Mouse (Mus musculus) ES-E14 (cell line): ENCODE measurements around the gene St3gal2.
"Not testable (repeated sequence)": the region's sequence is repeated elsewhere in the genome, so short reads cannot be mapped to it uniquely, and the experiment has no call there.

Experiments used
- CHD2 ChIP-seq: IDR thresholded peaks from 2 replicates; pipeline ENCODE4 v1.6.1; 2014; ENCODE audit warnings: mild to moderate bottlenecking, low read depth, low read length, inconsistent platforms
- HCFC1 ChIP-seq: IDR thresholded peaks from 2 replicates; pipeline ENCODE4 v1.6.1; 2012; ENCODE audit warnings: low read length, inconsistent platforms, borderline replicate concordance; ENCODE audit not compliant: insufficient read depth
- MAFK ChIP-seq: IDR thresholded peaks from 2 replicates; pipeline ENCODE4 v1.6.1; 2014; ENCODE audit warnings: mild to moderate bottlenecking, low read depth, low read length, inconsistent platforms; ENCODE audit not compliant: insufficient read depth
- ZC3H11A ChIP-seq: IDR thresholded peaks from 2 replicates; pipeline ENCODE4 v1.6.1; 2012; ENCODE audit warnings: low read depth, mild to moderate bottlenecking, inconsistent platforms, low read length, borderline replicate concordance
- ZNF384 ChIP-seq: IDR thresholded peaks from 2 replicates; pipeline ENCODE4 v1.6.1; 2012; ENCODE audit warnings: low read depth, low read length, inconsistent platforms

DNA sequence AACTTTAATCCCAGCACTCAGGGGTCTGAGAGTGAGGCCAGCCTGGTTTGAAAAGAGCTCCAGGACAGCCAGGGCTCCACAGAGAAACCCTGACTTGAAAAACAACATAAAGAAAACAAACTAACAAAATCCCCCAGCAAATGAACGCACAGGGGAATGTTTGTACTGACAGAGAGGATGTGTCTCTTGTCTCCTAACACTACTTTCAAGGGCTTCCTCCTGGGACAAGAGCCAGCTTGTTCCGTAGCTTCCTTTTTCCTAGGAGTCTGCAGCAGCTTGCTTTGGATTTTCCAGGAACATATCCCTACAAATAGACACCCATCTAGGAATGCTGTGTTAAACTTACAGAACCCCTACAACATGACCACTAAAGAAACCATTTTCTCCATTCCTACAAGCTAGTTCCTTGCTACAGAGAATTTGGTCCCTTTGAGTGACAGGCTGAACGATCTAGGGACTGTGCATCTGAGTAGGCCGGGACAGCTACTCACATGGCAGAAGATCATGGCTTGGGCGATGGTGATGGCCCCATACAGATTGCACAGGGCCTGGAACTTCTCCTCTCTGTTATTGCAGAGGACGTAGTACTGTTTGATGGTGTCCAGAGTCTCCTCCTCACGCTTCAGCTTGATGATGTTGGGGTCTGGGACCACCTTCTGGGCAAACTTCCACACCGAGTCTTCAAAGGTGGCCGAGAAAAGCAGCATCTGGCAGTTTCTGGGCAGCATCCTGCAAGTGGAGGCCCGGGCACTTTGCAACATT lies 90.7 kb downstream of the St3gal2 start:
- TF ChIP-seq ZC3H11A, CHD2, ZNF384, HCFC1, MAFK: not testable (repeated sequence)
